Mouse (Mus musculus) gastrocnemius, postnatal 25 days (tissue): ENCODE data around the gene Slc2a1. TPM values are rescaled to one million over a fixed set of nuclear protein-coding genes. Genes with fewer than 3 reads are reported as not detected.

Experiments
- DNase-seq: peaks from one replicate; pipeline ENCODE4 v3.0.0; 2022
- total RNA-seq, 2 experiments: library from RNA; stranded (reverse); gene quantifications; 1 replicate in 1 of 2; 2 replicates in 1 of 2; pipeline ENCODE4 v1.2.3; 2021

Slc2a1 gene
- total RNA-seq, 2 experiments from 2014 or later = 4.0 to 5.5 TPM

GRCm38 (mm10) chr4:119131189-119131910 lies 22.8 kb downstream of the Slc2a1 start:
- DNase-seq = no peak

GRCm38 (mm10) chr4:119133306-119133705 lies 24.8 kb downstream of the Slc2a1 start:
- DNase-seq = no peak

GRCm38 (mm10) chr4:119133860-119134259 lies 25.3 kb downstream of the Slc2a1 start:
- DNase-seq = no peak

- DNase-seq = no peak
Measured at GRCm38 (mm10) chr4:119137313-119137712, 28.8 kb downstream of the Slc2a1 start.

- no peak for DNase-seq
Measured at GRCm38 (mm10) chr4:119138171-119138570, 29.7 kb downstream of the Slc2a1 start.

- DNase-seq = no peak
Measured at GRCm38 (mm10) chr4:119138776-119139175, 30.3 kb downstream of the Slc2a1 start.

- DNase-seq = no peak
Measured at GRCm38 (mm10) chr4:119140126-119140525, 31.6 kb downstream of the Slc2a1 start.

- DNase-seq = no peak
Measured at GRCm38 (mm10) chr4:119141191-119141590, 32.7 kb downstream of the Slc2a1 start.

- DNase-seq = no peak
Measured at GRCm38 (mm10) chr4:119142230-119142871, 33.8 kb downstream of the Slc2a1 start.

GRCm38 (mm10) chr4:119146816-119147215 lies 38.3 kb downstream of the Slc2a1 start:
- DNase-seq = no peak

- no peak for DNase-seq
Measured at GRCm38 (mm10) chr4:119147347-119147746, 38.8 kb downstream of the Slc2a1 start.

GRCm38 (mm10) chr4:119148741-119149140 lies 40.2 kb downstream of the Slc2a1 start:
- no peak for DNase-seq

- DNase-seq = no peak
Measured at GRCm38 (mm10) chr4:119157186-119157585, 48.7 kb downstream of the Slc2a1 start.

GRCm38 (mm10) chr4:119157891-119158290 lies 49.4 kb downstream of the Slc2a1 start:
- DNase-seq = no peak

- no peak for DNase-seq
Measured at GRCm38 (mm10) chr4:119161358-119161757, 52.8 kb downstream of the Slc2a1 start.

GRCm38 (mm10) chr4:119162990-119163389 lies 54.5 kb downstream of the Slc2a1 start:
- no peak for DNase-seq

- no peak for DNase-seq
Measured at GRCm38 (mm10) chr4:119165916-119166315, 57.4 kb downstream of the Slc2a1 start.

- DNase-seq = no peak
Measured at GRCm38 (mm10) chr4:119167068-119167467, 58.6 kb downstream of the Slc2a1 start.

GRCm38 (mm10) chr4:119167663-119168062 lies 59.2 kb downstream of the Slc2a1 start:
- DNase-seq = peak; percentile 44

- no peak for DNase-seq
Measured at GRCm38 (mm10) chr4:119172919-119173650, 64.6 kb downstream of the Slc2a1 start.

GRCm38 (mm10) chr4:119173851-119174453 lies 65.4 kb downstream of the Slc2a1 start, which contains the start of gene Zfp691:
Gene Zfp691 (minus strand): TSS chr4:119174195.
- peak; percentile 95 for DNase-seq

GRCm38 (mm10) chr4:119177702-119178101 lies 69.2 kb downstream of the Slc2a1 start:
- DNase-seq = no peak

GRCm38 (mm10) chr4:119178331-119178730 lies 69.8 kb downstream of the Slc2a1 start:
- no peak for DNase-seq
